Mouse (Mus musculus): ENCODE results near the gene Cacna1e. TPM values are rescaled to one million over a fixed set of nuclear protein-coding genes. Genes with fewer than 3 reads are reported as not detected.
A peak's percentile ranks its signal among the peaks of the same experiment; 100 is the strongest.

Cacna1e gene
- total and polyA plus RNA-seq, 3 experiments: 0.60 to 8.5 (median 2.5) TPM

DNA sequence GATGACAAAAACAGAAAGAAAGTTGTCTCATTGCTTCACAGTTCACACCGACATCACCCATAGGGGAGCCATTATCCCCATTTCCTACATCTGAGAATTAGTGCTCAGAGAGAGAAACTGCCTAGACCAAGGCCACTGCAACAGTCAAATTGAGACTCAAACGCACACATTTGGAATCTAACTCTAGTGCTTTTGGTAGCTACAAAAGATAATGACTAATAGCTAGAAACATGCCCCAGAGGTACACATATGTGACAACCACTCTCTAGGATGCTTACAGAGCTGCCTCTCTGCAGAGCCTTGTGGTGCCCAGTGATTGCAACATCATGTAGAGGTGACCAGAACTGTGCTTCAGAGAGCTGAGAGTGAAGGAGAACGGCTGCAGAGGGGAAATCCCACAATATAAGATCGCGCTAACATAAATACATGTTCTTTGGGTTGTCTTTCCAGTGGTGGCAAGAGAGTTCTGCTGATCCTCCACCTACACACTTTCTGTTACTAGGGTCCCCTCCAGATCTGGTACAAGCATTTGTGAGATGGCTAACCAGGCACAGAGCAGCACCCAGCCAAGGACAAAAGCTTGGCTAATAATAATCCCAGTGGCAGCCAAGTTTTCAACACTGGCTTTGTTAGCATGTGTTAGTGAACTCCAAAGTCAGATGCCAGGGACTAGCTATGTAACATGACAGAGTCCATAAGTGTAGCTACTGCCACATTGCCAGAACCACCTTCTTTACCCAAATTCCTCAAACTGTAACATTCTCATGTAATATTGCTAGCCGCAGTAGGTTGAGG lies 237.9 kb downstream of the Cacna1e start:
- no peaks in the 10 kb centered on the region for H3K9me3 ChIP-seq (replicated peaks; ENCODE audit: low read length)
- peak overlapping the region; percentile 7; the same call in 1 of the 2 replicates for H3K27ac ChIP-seq (ENCODE audit: insufficient read depth, low read depth)
- peak overlapping the region; percentile 6; the same call in 1 of the 2 replicates for H3K9ac ChIP-seq (ENCODE audit: insufficient read depth, low read depth)
- peak overlapping the region; percentile 30 for H3K4me2 ChIP-seq (ENCODE audit: insufficient read depth, low read depth, poor library complexity, severe bottlenecking)
- DNase-seq (ENCODE audit: extremely low read depth): peak; percentile 62
- TF ChIP-seq MAZ (IDR thresholded peaks at IDR 0.05; ENCODE audit: low read depth, low read length) (no peak), MAX (IDR thresholded peaks at IDR 0.05; ENCODE audit: low read length) (peak; percentile 62; the same call in 1 of the 2 replicates), UBTF (IDR thresholded peaks at IDR 0.05; ENCODE audit: low read depth, low read length) (0 out of 2 replicates have a peak, but pooled peaks have one; percentile 52), E2F4 (IDR thresholded peaks at IDR 0.05; ENCODE audit: insufficient replicate concordance, low read depth, low read length) (no peak), JUND (conservative IDR thresholded peaks at IDR 0.05; ENCODE audit: low read depth, low read length) (peak; percentile 89), MAFK (IDR thresholded peaks at IDR 0.05; ENCODE audit: insufficient replicate concordance, low read length) (no peak), SMC3 (IDR thresholded peaks at IDR 0.05; ENCODE audit: low read depth, low read length) (no peak; the same call in 1 of the 2 replicates), USF1 (IDR thresholded peaks at IDR 0.05; ENCODE audit: low read depth, low read length) (no peak), HCFC1 (IDR thresholded peaks at IDR 0.05; ENCODE audit: low read depth, low read length) (peak; percentile 38; the same call in 1 of the 2 replicates), TBP (conservative IDR thresholded peaks at IDR 0.05; ENCODE audit: low read depth, low read length) (no peak), NRF1 (IDR thresholded peaks at IDR 0.05; ENCODE audit: low read depth, low read length) (no peak), CHD2 (IDR thresholded peaks at IDR 0.05; ENCODE audit: low read length) (peak; percentile 57; the same call in 1 of the 2 replicates), USF2 (conservative IDR thresholded peaks at IDR 0.05; ENCODE audit: low read depth, low read length) (no peak), PAX5 (IDR thresholded peaks at IDR 0.05; ENCODE audit: low read length) (no peak), ZKSCAN1 (IDR thresholded peaks at IDR 0.05; ENCODE audit: borderline replicate concordance, low read depth, low read length) (no peak), ETS1 (conservative IDR thresholded peaks at IDR 0.05; ENCODE audit: low read depth, low read length) (peak; percentile 71), ELF1 (IDR thresholded peaks at IDR 0.05; ENCODE audit: low read depth, low read length) (no peak), KAT2A (IDR thresholded peaks at IDR 0.05; ENCODE audit: insufficient replicate concordance, low read length) (no peak), EP300 (IDR thresholded peaks at IDR 0.05; ENCODE audit: low read length) (peak; percentile 94), CTCF (conservative IDR thresholded peaks at IDR 0.05 in 1 of 2, IDR thresholded peaks at IDR 0.05 in 1 of 2; ENCODE audit: low read depth in 2 of 2, low read length in 2 of 2) (no peak), ZNF384 (IDR thresholded peaks at IDR 0.05; ENCODE audit: low read depth, low read length) (no peak), MEF2A (IDR thresholded peaks at IDR 0.05; ENCODE audit: borderline replicate concordance, low read depth, low read length) (peak; percentile 83), GABPA (IDR thresholded peaks at IDR 0.05; ENCODE audit: insufficient replicate concordance, low read depth, low read length) (no peak), RCOR1 (conservative IDR thresholded peaks at IDR 0.05; ENCODE audit: low read depth, low read length) (peak; percentile 79; the same call in 1 of the 2 replicates), POLR2A (IDR thresholded peaks at IDR 0.05; ENCODE audit: low read depth, low read length) (0 out of 2 replicates have a peak, but pooled peaks have one; percentile 18), TCF12 (IDR thresholded peaks at IDR 0.05; ENCODE audit: low read depth, low read length) (peak; percentile 57), CHD1 (IDR thresholded peaks at IDR 0.05; ENCODE audit: low read depth, low read length) (no peak), POLR2AphosphoS2 (IDR thresholded peaks at IDR 0.05; ENCODE audit: low read depth, low read length) (no peak), IRF4 (IDR thresholded peaks at IDR 0.05; ENCODE audit: low read depth, low read length) (peak; percentile 97), MXI1 (IDR thresholded peaks at IDR 0.05; ENCODE audit: low read depth, low read length) (no peak), BHLHE40 (IDR thresholded peaks at IDR 0.05; ENCODE audit: low read depth, low read length) (peak; percentile 84), RAD21 (IDR thresholded peaks at IDR 0.05; ENCODE audit: low read depth, low read length) (no peak; the same call in 1 of the 2 replicates), ZMIZ1 (IDR thresholded peaks at IDR 0.05; ENCODE audit: low read depth, low read length) (no peak), MYC (IDR thresholded peaks at IDR 0.05; ENCODE audit: low read depth, low read length) (peak; percentile 82), JUN (IDR thresholded peaks at IDR 0.05; ENCODE audit: insufficient read depth, low read depth, low read length) (peak; percentile 85), SIN3A (IDR thresholded peaks at IDR 0.05; ENCODE audit: low read length) (peak; percentile 77)
- H3K36me3 ChIP-seq (replicated peaks in 1 of 2; ENCODE audit: control insufficient read depth in 1 of 2, insufficient read depth in 1 of 2, low read length in 1 of 2): peaks cover 0 to 7% of the 10 kb centered on the region in 2 experiments
- dilution Hi-C loops (cut with MboI; ENCODE audit: extremely low pct_ligation_motif_present, extremely low pct_unique_long_range_greater_than_20kb, low sequenced_read_pairs): no loop called here
- H3K27me3 ChIP-seq (replicated peaks): no peaks in the 10 kb centered on the region
- H3K79me2 ChIP-seq (replicated peaks; ENCODE audit: control insufficient read depth, extremely low read depth, insufficient read depth, poor library complexity, severe bottlenecking): peaks cover 3% of the 10 kb centered on the region
- H3K4me1 ChIP-seq (ENCODE audit: control insufficient read depth in 1 of 2, insufficient read depth in 2 of 2): peaks cover 19 to 41% of the 10 kb centered on the region in 2 experiments
- in situ Hi-C loops (cut with MboI; ENCODE audit: low pct_ligation_motif_present, low pct_unique_long_range_greater_than_20kb, low sequenced_read_pairs): no loop called here
- no peak overlapping the region for H3K4me3 ChIP-seq (replicated peaks in 1 of 3; ENCODE audit: low read depth in 2 of 3, low read length in 2 of 3, poor library complexity in 1 of 3)
